Mouse (Mus musculus) lung, adult 2 months (tissue): Measurements from ENCODE around the gene Gm10491. TPM values are rescaled to one million over a fixed set of nuclear protein-coding genes. Genes with fewer than 3 reads are reported as not detected.
"Not testable (repeated sequence)": the region's sequence is repeated elsewhere in the genome, so short reads cannot be mapped to it uniquely, and the experiment has no call there.

Source experiments
- DNase-seq: peaks from one replicate; pipeline ENCODE4 v3.0.0; 2022
- H3K4me1 ChIP-seq: fragments of 200-500 bp; 2 replicates; pipeline ENCODE4 v1.6.1; 2011; ENCODE audit warnings: low read length; ENCODE audit not compliant: control insufficient read depth, insufficient read depth
- H3K4me3 ChIP-seq: fragments of 200-500 bp; replicated peaks from 2 replicates; pipeline ENCODE3; 2011; ENCODE audit warnings: low read depth, mild to moderate bottlenecking, control low read depth, low read length; ENCODE audit errors: extremely low read depth
- CTCF ChIP-seq: fragments of 200-500 bp; IDR thresholded peaks from 2 replicates; pipeline ENCODE4 v1.5.1; 2011; ENCODE audit warnings: mild to moderate bottlenecking, low read length, control low read depth; ENCODE audit not compliant: insufficient read depth
- POLR2A ChIP-seq: fragments of 200-500 bp; IDR thresholded peaks from 2 replicates; pipeline ENCODE4 v1.6.1; 2011; ENCODE audit warnings: low read depth, mild to moderate bottlenecking, control low read depth, low read length, borderline replicate concordance; ENCODE audit errors: extremely low read depth
- WGBS: fragments of 180-500 bp; shearing (Covaris S2); methylation state at CpG from one replicate; pipeline ENCODE4 v1.1.7; 2018; 5-methylcytosine and 5-hydroxymethylcytosine counted together
- polyA plus RNA-seq: library from polyadenylated mRNA; depleted of rRNA; stranded (reverse); fragments of >200 nt; gene quantifications from 2 replicates; pipeline ENCODE4 v1.2.3, GENCODE M21; 2012

Gm10491 gene
- polyA plus RNA-seq, 1 experiment = not detected

GRCm38 (mm10) chrX:7919601-7920383, 12.2 kb upstream of the Gm10491 start, which contains the start of gene Pcsk1n:
TSS of gene Pcsk1n (plus strand) at chrX:7919822.
- no peak within 1 kb of the TSS for H3K4me3 ChIP-seq
- no peaks in the 10 kb centered on the region for H3K4me1 ChIP-seq
- 23% methylated on average over 39 of the region's 40 CpGs for WGBS
- TF ChIP-seq POLR2A (no peak), CTCF (no peak)
- DNase-seq = no peak

DNA sequence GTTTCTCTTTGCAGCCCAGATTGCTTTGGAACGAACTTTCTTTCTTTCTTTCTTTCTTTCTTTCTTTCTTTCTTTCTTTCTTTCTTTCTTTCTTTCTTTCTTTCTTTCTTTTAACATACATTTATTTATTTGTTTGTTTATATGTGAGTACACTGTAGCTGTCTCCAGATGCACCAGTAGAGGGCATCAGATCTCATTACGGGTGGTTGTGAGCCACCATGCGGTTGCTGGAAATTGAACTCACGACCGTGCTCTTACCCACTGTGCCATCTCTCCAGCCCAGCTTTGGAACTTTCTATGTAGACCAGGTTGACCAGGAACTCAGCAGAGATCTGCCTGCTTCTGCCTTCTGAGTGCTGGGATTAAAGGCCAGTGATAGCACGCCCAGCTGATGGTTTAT, 10.3 kb upstream of the Gm10491 start:
- WGBS = 60% methylated on average over 6 of the region's 6 CpGs
- not testable (repeated sequence) for DNase-seq, H3K4me1 ChIP-seq, H3K4me3 ChIP-seq

GRCm38 (mm10) chrX:7915669-7916068, 8.0 kb upstream of the Gm10491 start:
- DNase-seq, H3K4me1 ChIP-seq: not testable (repeated sequence)

GRCm38 (mm10) chrX:7910473-7910872, 2.8 kb upstream of the Gm10491 start:
- Histone ChIP-seq H3K4me3 (no peak overlapping the region), H3K4me1 (no peaks in the 10 kb centered on the region)
- TF ChIP-seq CTCF (no peak), POLR2A (no peak)
- no peak for DNase-seq
- 63% methylated on average over 6 of the region's 6 CpGs for WGBS

More at GRCm38 (mm10) chrX:7915669-7916068, 8.0 kb upstream of the Gm10491 start:
- 37% methylated on average over 3 of the region's 3 CpGs for WGBS
- not testable (repeated sequence) for H3K4me3 ChIP-seq

DNA sequence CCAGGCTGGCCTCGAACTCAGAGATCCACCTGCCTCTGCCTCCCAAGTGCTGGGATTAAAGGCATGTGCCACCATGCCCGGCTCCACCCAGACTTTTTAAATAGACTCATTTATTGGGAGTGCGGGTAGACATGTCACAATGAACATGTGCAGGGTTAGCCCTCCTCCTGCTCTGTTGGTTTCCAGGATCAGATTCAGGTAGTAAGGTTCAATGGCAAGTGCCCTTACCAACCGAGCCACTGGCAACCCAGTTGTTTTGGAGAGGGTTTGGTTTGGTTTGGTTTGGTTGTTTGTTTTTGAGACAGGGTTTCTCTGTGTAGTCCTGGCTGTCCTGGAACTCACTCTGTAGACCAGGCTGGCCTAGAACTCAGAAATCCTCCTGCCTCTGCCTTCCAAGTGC, 1.6 kb upstream of the Gm10491 start, which contains the start of gene Gm10490:
Gm10490 (plus strand) TSS at position 301 of the 400 bp plus-strand sequence.
- not testable (repeated sequence) for DNase-seq, H3K4me1 ChIP-seq, H3K4me3 ChIP-seq
- WGBS = 89% methylated on average over 4 of the region's 4 CpGs

DNA sequence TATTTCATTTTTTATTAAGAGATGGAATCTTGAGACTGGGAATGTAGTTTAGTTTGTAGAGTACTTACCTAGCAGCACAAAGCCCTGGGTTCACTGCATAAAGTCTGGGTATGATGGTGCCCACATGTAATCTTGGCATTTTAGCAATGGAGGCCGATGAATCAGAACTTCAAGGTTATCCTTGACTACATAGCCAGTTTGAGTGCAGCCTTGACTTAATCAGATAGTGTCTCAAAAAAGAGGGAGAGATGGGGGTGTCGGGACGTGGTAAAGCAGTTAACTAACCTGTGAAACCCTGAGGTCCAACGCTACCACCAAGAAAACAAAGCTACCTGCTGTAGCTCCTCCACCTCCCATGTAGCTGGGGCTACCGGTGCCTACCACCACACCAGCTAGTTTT, 3.2 kb downstream of the Gm10491 start:
- 84% methylated on average over 5 of the region's 5 CpGs for WGBS
- Histone ChIP-seq H3K4me3 (no peak overlapping the region), H3K4me1 (no peaks in the 10 kb centered on the region; the same call in 1 of the 2 replicates)
- TF ChIP-seq CTCF = no peak
- TF ChIP-seq POLR2A = no peak
- DNase-seq = no peak

- TF ChIP-seq CTCF = no peak
- TF ChIP-seq POLR2A = peak; percentile 63; the same call in 1 of the 2 replicates
- peak; percentile 81 for DNase-seq
- WGBS = 26% methylated on average over 62 of the region's 62 CpGs
- no peaks in the 10 kb centered on the region; the same call in 1 of the 2 replicates for H3K4me1 ChIP-seq
- peak within 1 kb of the TSS; percentile 92 for H3K4me3 ChIP-seq
Observed at GRCm38 (mm10) chrX:7898880-7899874, 8.5 kb downstream of the Gm10491 start, which contains the start of the genes Pqbp1 and Timm17b. TSS of gene Pqbp1 (minus strand) at chrX:7899269. TSS of gene Timm17b (plus strand) at chrX:7899357.

GRCm38 (mm10) chrX:7898211-7898610, 9.4 kb downstream of the Gm10491 start:
- TF ChIP-seq CTCF (no peak), POLR2A (no peak)
- no peaks in the 10 kb centered on the region; the same call in 1 of the 2 replicates for H3K4me1 ChIP-seq
- DNase-seq = no peak
- peak overlapping the region; percentile 77 for H3K4me3 ChIP-seq
- WGBS = 27% methylated on average over 13 of the region's 13 CpGs

GRCm38 (mm10) chrX:7883841-7884567, 23.6 kb downstream of the Gm10491 start, which contains the start of gene Slc35a2:
TSS of gene Slc35a2 (plus strand) at chrX:7884028.
- Histone ChIP-seq H3K4me1 (peaks cover 2% of the 10 kb centered on the region), H3K4me3 (peak within 1 kb of the TSS; percentile 75)
- 21% methylated on average over 47 of the region's 49 CpGs for WGBS
- TF ChIP-seq POLR2A = peak; percentile 54; the same call in 1 of the 2 replicates
- no peak for TF ChIP-seq CTCF
- DNase-seq = peak; percentile 75
